In genomic region chr11:100738749-100739148, GRCm38 (mm10) we compare ENCODE assay signal across 9 mouse cellular contexts. TPM values are rescaled to one million over a fixed set of nuclear protein-coding genes. Genes with fewer than 3 reads are reported as not detected.
DNase-seq lines count a peak whose midpoint lies in the region; ATAC-seq and TF ChIP-seq lines count a peak whose summit lies in the region.
"Had no signal": no experiment of that assay in that cellular context is flagged by ENCODE, and none has a peak within 500 bp of the region (broad histone marks: within the 10 kb centered on the region; RNA-seq: fewer than 3 reads in every experiment).

No protein-coding gene starts in this region.

- H3K4me2 ChIP-seq in lung, embryonic 16.5 days (ENCODE audit: low read depth, low read length), result peak overlapping the region; percentile 75
- peak overlapping the region; percentile 60 for H3K4me2 ChIP-seq in forebrain, embryonic 12.5 days
- peak overlapping the region; percentile 82 for H3K4me2 ChIP-seq in limb, embryonic 14.5 days (replicated peaks; ENCODE audit: low read depth, low read length, severe bottlenecking)
- H3K4me2 ChIP-seq in stomach, embryonic 15.5 days, result peak overlapping the region; percentile 70

- H3K27ac ChIP-seq in lung, embryonic 16.5 days (ENCODE audit: low read length), result peak overlapping the region; percentile 44; the same call in 1 of the 2 replicates
- H3K27ac ChIP-seq in forebrain, embryonic 12.5 days, result no peak overlapping the region
- 0 out of 2 replicates have a peak overlapping the region, but pooled peaks have one; percentile 14 for H3K27ac ChIP-seq in limb, embryonic 14.5 days (replicated peaks; ENCODE audit: low read depth, low read length)
- no peak overlapping the region for H3K27ac ChIP-seq in stomach, embryonic 15.5 days

- no peaks in the 10 kb centered on the region for H3K27me3 ChIP-seq in lung, embryonic 16.5 days (ENCODE audit: control insufficient read depth, insufficient read depth, low read depth, low read length)
- H3K27me3 ChIP-seq in forebrain, embryonic 12.5 days, result peaks cover 9% of the 10 kb centered on the region
- no peaks in the 10 kb centered on the region for H3K27me3 ChIP-seq in limb, embryonic 14.5 days (ENCODE audit: control insufficient read depth, insufficient read depth, low read length)
- H3K27me3 ChIP-seq in stomach, embryonic 15.5 days (replicated peaks), result no peaks in the 10 kb centered on the region

- peak overlapping the region; percentile 65 for H3K9ac ChIP-seq in lung, embryonic 16.5 days (ENCODE audit: low read length)
- H3K9ac ChIP-seq in forebrain, embryonic 12.5 days, result 0 out of 2 replicates have a peak overlapping the region, but pooled peaks have one; percentile 18
- peak overlapping the region; percentile 93; the same call in 1 of the 2 replicates for H3K9ac ChIP-seq in limb, embryonic 14.5 days (ENCODE audit: low read depth, low read length, severe bottlenecking)
- no peak overlapping the region for H3K9ac ChIP-seq in stomach, embryonic 15.5 days

- DNase-seq in lung, postnatal 4 days, result no peak
- DNase-seq in limb, embryonic 14.5 days (ENCODE audit: low spot score), result no peak
- no peak for DNase-seq in spleen, adult 18-20 months
- DNase-seq in left cerebral cortex, adult 8-10 months (ENCODE audit: low spot score in 2 of 2), result no peak

- WGBS in lung, embryonic 16.5 days, result 21% methylated on average over 5 of the region's 5 CpGs
- 10% methylated on average over 5 of the region's 5 CpGs for WGBS in forebrain, embryonic 12.5 days
- WGBS in limb, embryonic 14.5 days, result 21% methylated on average over 5 of the region's 5 CpGs
- WGBS in stomach, embryonic 15.5 days, result 19% methylated on average over 5 of the region's 5 CpGs

- H3K4me1 ChIP-seq in lung, embryonic 16.5 days (replicated peaks; ENCODE audit: control insufficient read depth, insufficient read depth, low read length), result peaks cover 19% of the 10 kb centered on the region
- peaks cover 24% of the 10 kb centered on the region for H3K4me1 ChIP-seq in forebrain, embryonic 12.5 days
- peaks cover 7% of the 10 kb centered on the region; the same call in 1 of the 2 replicates for H3K4me1 ChIP-seq in limb, embryonic 14.5 days (ENCODE audit: control insufficient read depth, insufficient read depth, low read length)
- H3K4me1 ChIP-seq in stomach, embryonic 15.5 days, result peaks cover 23% of the 10 kb centered on the region

- ATAC-seq in lung, embryonic 16.5 days (ENCODE audit: low read depth), result no peak
- ATAC-seq in forebrain, embryonic 12.5 days (ENCODE audit: low FRiP score), result peak; percentile 10; the same call in 1 of the 2 replicates
- no peak for ATAC-seq in limb, embryonic 14.5 days (ENCODE audit: low FRiP score, low read depth)
- no peak for ATAC-seq in stomach, embryonic 15.5 days (ENCODE audit: insufficient read depth, low FRiP score, low read depth)

- peak overlapping the region; percentile 99 for H3K4me3 ChIP-seq in lung, embryonic 16.5 days (ENCODE audit: low read length)
- H3K4me3 ChIP-seq in forebrain, embryonic 12.5 days (replicated peaks), result peak overlapping the region; percentile 89
- peak overlapping the region; percentile 95 for H3K4me3 ChIP-seq in limb, embryonic 14.5 days (replicated peaks; ENCODE audit: low read length)
- peak overlapping the region; percentile 100 for H3K4me3 ChIP-seq in stomach, embryonic 15.5 days (replicated peaks)

- no peaks in the 10 kb centered on the region for H3K9me3 ChIP-seq in lung, embryonic 16.5 days (ENCODE audit: control insufficient read depth, low read length)
- no peaks in the 10 kb centered on the region for H3K9me3 ChIP-seq in forebrain, embryonic 12.5 days
- no peaks in the 10 kb centered on the region for H3K9me3 ChIP-seq in limb, embryonic 14.5 days (ENCODE audit: control insufficient read depth, low read length)
- no peaks in the 10 kb centered on the region for H3K9me3 ChIP-seq in stomach, embryonic 15.5 days

- no peaks in the 10 kb centered on the region for H3K36me3 ChIP-seq in lung, embryonic 16.5 days (ENCODE audit: control insufficient read depth, insufficient read depth, low read length)
- no peaks in the 10 kb centered on the region for H3K36me3 ChIP-seq in forebrain, embryonic 12.5 days (replicated peaks)
- H3K36me3 ChIP-seq in limb, embryonic 14.5 days (ENCODE audit: control insufficient read depth, insufficient read depth, low read length), result peaks cover 5% of the 10 kb centered on the region; the same call in 1 of the 2 replicates
- no peaks in the 10 kb centered on the region for H3K36me3 ChIP-seq in stomach, embryonic 15.5 days

- no peak for TF ChIP-seq POLR2A in limb, embryonic 14.5 days (IDR thresholded peaks at IDR 0.05; ENCODE audit: borderline replicate concordance, extremely low read depth, insufficient read depth, insufficient read length)

RNA-seq across cellular contexts. Expression of gene Rab5c, which starts 0.7 kb away (rescaled TPM):
- 34.3 and 39.8 TPM in 2 replicates for polyA plus RNA-seq in lung, embryonic 16.5 days (2015; fragmentation: Nextera tagmentation; extraction: Ambion mirVana)
- polyA plus RNA-seq in forebrain, embryonic 12.5 days (2016; fragmentation: Nextera tagmentation; extraction: Ambion mirVana), result 18.2 and 25.2 TPM in 2 replicates
- polyA plus RNA-seq in limb, embryonic 14.5 days (2012; rRNA removed), result 188 and 227 TPM in 2 replicates
- 73.2 and 75.1 TPM in 2 replicates for polyA plus RNA-seq in limb, embryonic 14.5 days (2014; fragmentation: Nextera tagmentation; extraction: Ambion mirVana)
- 24.5 and 25.5 TPM in 2 replicates for polyA plus RNA-seq in stomach, embryonic 15.5 days (2015; fragmentation: Nextera tagmentation; extraction: Ambion mirVana)
- 100 to 1,000 TPM; 148 to 157 (median 154) TPM for total RNA-seq in left cerebral cortex, adult 8-10 months (2022)

RNA-seq across cellular contexts. Expression of gene Kcnh4, which starts 21.0 kb away (rescaled TPM):
- polyA plus RNA-seq in lung, embryonic 16.5 days (2015; fragmentation: Nextera tagmentation; extraction: Ambion mirVana), result not detected in 2 replicates
- 4.4 and 4.7 TPM in 2 replicates for polyA plus RNA-seq in forebrain, embryonic 12.5 days (2016; fragmentation: Nextera tagmentation; extraction: Ambion mirVana)
- polyA plus RNA-seq in limb, embryonic 14.5 days (2012; rRNA removed), result 0.09 TPM in 2 replicates
- not detected in 2 replicates for polyA plus RNA-seq in limb, embryonic 14.5 days (2014; fragmentation: Nextera tagmentation; extraction: Ambion mirVana)
- polyA plus RNA-seq in stomach, embryonic 15.5 days (2015; fragmentation: Nextera tagmentation; extraction: Ambion mirVana), result 0.24 and 0.27 TPM in 2 replicates
- 10 to 100 TPM; 18.4 to 20.2 (median 18.7) TPM for total RNA-seq in left cerebral cortex, adult 8-10 months (2022)
- total RNA-seq: gastrocnemius, adult 18-20 months had no signal

RNA-seq across cellular contexts. Expression of gene Hcrt, which starts 24.0 kb away (rescaled TPM):
- not detected in 2 replicates for polyA plus RNA-seq in lung, embryonic 16.5 days (2015; fragmentation: Nextera tagmentation; extraction: Ambion mirVana)
- 0.36 TPM in 1 of 2 replicates, not detected in the other for polyA plus RNA-seq in forebrain, embryonic 12.5 days (2016; fragmentation: Nextera tagmentation; extraction: Ambion mirVana)
- polyA plus RNA-seq in limb, embryonic 14.5 days (2012; rRNA removed), result not detected in 2 replicates
- not detected in 2 replicates for polyA plus RNA-seq in limb, embryonic 14.5 days (2014; fragmentation: Nextera tagmentation; extraction: Ambion mirVana)
- not detected in 2 replicates for polyA plus RNA-seq in stomach, embryonic 15.5 days (2015; fragmentation: Nextera tagmentation; extraction: Ambion mirVana)
- total RNA-seq in left cerebral cortex, adult 8-10 months (2022), result not detected
- total RNA-seq: adrenal gland, adult 18-20 months; gastrocnemius, adult 18-20 months had no signal

RNA-seq across cellular contexts. Expression of gene Hspb9, which starts 25.1 kb away (rescaled TPM):
- not detected in 2 replicates for polyA plus RNA-seq in lung, embryonic 16.5 days (2015; fragmentation: Nextera tagmentation; extraction: Ambion mirVana)
- polyA plus RNA-seq in forebrain, embryonic 12.5 days (2016; fragmentation: Nextera tagmentation; extraction: Ambion mirVana), result 0.52 TPM in 1 of 2 replicates, not detected in the other
- not detected in 2 replicates for polyA plus RNA-seq in limb, embryonic 14.5 days (2012; rRNA removed)
- 0.77 TPM in 1 of 2 replicates, not detected in the other for polyA plus RNA-seq in limb, embryonic 14.5 days (2014; fragmentation: Nextera tagmentation; extraction: Ambion mirVana)
- not detected in 2 replicates for polyA plus RNA-seq in stomach, embryonic 15.5 days (2015; fragmentation: Nextera tagmentation; extraction: Ambion mirVana)
- not detected for total RNA-seq in left cerebral cortex, adult 8-10 months (2022)
- total RNA-seq: adrenal gland, adult 18-20 months; gastrocnemius, adult 18-20 months had no signal

RNA-seq across cellular contexts. Expression of gene Kat2a, which starts 26.5 kb away (rescaled TPM):
- 39.4 and 44.1 TPM in 2 replicates for polyA plus RNA-seq in lung, embryonic 16.5 days (2015; fragmentation: Nextera tagmentation; extraction: Ambion mirVana)
- polyA plus RNA-seq in forebrain, embryonic 12.5 days (2016; fragmentation: Nextera tagmentation; extraction: Ambion mirVana), result 65.2 and 65.7 TPM in 2 replicates
- polyA plus RNA-seq in limb, embryonic 14.5 days (2012; rRNA removed), result 70.8 and 78.1 TPM in 2 replicates
- polyA plus RNA-seq in limb, embryonic 14.5 days (2014; fragmentation: Nextera tagmentation; extraction: Ambion mirVana), result 55.8 and 57.4 TPM in 2 replicates
- 47.3 and 50.6 TPM in 2 replicates for polyA plus RNA-seq in stomach, embryonic 15.5 days (2015; fragmentation: Nextera tagmentation; extraction: Ambion mirVana)
- total RNA-seq in left cerebral cortex, adult 8-10 months (2022), result 10 to 100 TPM; 56.6 to 62.8 (median 59.2) TPM

Comparison
In these comparisons a context has a peak if more than half of its experiments do, and no peak if none do; other contexts are left out.
1. H3K27ac ChIP-seq: peak in lung, embryonic 16.5 days (single experiment) and limb, embryonic 14.5 days (single experiment); none in forebrain, embryonic 12.5 days (single experiment) and stomach, embryonic 15.5 days (single experiment).
2. Peak in every context shown above with its lines, with median percentiles within 50 percentile points of each other: H3K4me2 ChIP-seq and H3K4me3 ChIP-seq.